Mouse (Mus musculus) adipose tissue, adult 10 weeks (tissue): ENCODE results near the gene Cct5. TPM values are rescaled to one million over a fixed set of nuclear protein-coding genes. Genes with fewer than 3 reads are reported as not detected.

Source experiments
- polyA plus RNA-seq: library from polyadenylated mRNA; stranded (reverse); fragments of 350-450 nt; fragmentation: Illumina TruSeq; extraction: RNeasy Lipid Tissue Mini Kit (QIAGEN cat#74804); gene quantifications from one replicate; pipeline ENCODE4 v1.2.3, GENCODE M21; 2014; ENCODE audit warnings: low read depth, low replicate concordance

The Cct5 gene
- polyA plus RNA-seq: 145 TPM

GRCm38 (mm10) chr15:31601646-31602374 is at the start of gene Cct5, which contains the start of gene Fam173b:
TSS of gene Cct5 (minus strand) at chr15:31601804.
TSS of gene Fam173b (plus strand) at chr15:31601852.

DNA sequence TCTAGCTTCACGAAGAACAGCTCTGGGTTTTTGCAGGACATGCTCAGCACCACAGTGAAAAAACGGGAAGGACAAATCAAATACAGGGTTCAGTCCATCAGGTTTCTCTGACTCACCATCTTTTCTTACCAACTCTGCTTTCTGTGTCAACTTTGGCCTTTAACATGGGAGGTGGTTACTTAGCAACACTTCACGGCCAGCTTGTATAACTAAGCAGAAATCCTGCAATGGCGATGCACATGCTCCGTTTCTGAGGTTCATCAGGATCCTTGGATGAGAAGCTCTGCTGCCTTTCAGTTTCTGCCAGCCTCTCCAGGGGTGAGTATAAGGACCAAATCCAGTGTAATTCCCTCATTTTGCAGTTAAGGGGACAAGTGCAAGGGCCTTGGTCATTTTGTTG is 36.4 kb downstream of the Cct5 start, which contains the start of gene Cmbl:
Gene Cmbl, plus strand, starts transcription at position 206 of the 400 bp plus-strand sequence.

Other genes with a start within 250 kb of the Cct5 start
- 1.0 TPM for gene Ankrd33b, start 234.1 kb downstream of the Cct5 start, polyA plus RNA-seq
- gene Ropn1l, start 148.1 kb downstream of the Cct5 start, polyA plus RNA-seq: 32.8 TPM
- 32.3 TPM for gene March6, start 70.8 kb downstream of the Cct5 start, polyA plus RNA-seq
- gene Cmbl, start 36.4 kb downstream of the Cct5 start, polyA plus RNA-seq: 70.0 TPM
- gene Fam173b, start within 50 bp of the Cct5 start, polyA plus RNA-seq: 17.8 TPM